ENCODE assay signal across 8 mouse cellular contexts in the genomic region with DNA sequence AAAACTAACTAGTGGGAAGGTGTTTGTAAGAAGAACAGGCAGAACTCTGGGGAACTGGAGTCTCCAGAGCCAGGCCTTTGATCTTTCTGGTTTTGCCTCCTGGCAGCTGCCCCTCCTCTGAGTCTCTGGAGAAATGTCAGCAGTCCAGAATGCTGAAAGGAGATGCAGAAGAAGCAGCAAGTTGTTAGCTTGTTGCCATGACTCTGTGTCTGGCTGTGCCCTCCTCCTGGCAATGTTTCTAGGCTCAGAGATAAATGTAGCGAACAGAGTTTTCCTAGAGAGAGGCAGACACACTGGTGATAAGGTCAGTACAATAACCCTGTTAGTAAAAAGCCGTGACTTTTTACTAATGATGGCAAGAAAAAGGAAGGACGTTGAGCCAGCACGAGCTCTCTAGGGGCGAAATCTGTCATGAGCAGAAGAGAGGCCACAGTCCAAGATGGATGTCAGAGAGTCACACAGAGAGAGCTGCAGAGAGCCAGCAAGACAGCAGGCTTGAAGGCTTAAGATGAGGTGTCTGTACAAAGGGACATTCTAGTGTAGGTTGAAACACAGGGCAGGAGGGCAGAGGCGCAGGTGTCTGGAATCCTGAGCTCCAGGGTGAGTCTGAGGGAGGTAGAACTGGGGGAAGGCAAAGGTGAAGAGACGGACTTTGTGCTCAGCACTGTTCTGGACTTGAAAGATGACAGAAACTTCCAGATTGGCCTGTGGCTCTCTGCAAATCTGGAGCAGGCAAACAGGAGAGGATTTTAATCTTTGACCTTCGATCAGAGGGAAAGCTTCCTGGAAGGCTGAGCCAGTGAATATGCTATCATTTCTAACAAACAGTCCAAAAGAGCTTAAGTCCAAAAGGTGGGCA.
A peak's percentile ranks its signal among the peaks of the same experiment; 100 is the strongest.
DNase-seq lines count a peak whose midpoint lies in the region; ATAC-seq lines count a peak whose summit lies in the region.

No protein-coding gene starts in this region.

- no peak overlapping the region for H3K9ac ChIP-seq in kidney, embryonic 15.5 days

- 74% methylated on average over 8 of the region's 8 CpGs for WGBS in kidney, embryonic 15.5 days

- DNase-seq in cerebellum, postnatal 10 days, result peak; percentile 41 to 50
- DNase-seq in cerebellum, postnatal 36 days, result no peak
- DNase-seq in ovary, adult 18-20 months (ENCODE audit: low spot score), result peak; percentile 43
- no peak for DNase-seq in ovary, postnatal 10 days (ENCODE audit: low spot score)
- peak; percentile 84 for DNase-seq in yolk sac, embryonic 10.5 days (ENCODE audit: low spot score)
- no peak for DNase-seq in left cerebral cortex, postnatal 36 days (ENCODE audit: low spot score in 2 of 2)

- no peak overlapping the region for H3K4me2 ChIP-seq in kidney, embryonic 15.5 days

- ATAC-seq in kidney, embryonic 15.5 days (replicated peaks; ENCODE audit: low FRiP score), result peak; percentile 41; the same call in 1 of the 2 replicates
- ATAC-seq in erythroid progenitor cell, adult 5-6 weeks (replicated peaks; ENCODE audit: low FRiP score, poor library complexity, severe bottlenecking), result no peak

- intact Hi-C loops in left cerebral cortex, postnatal 36 days (cut with DNase I), result no loop called here

- no peaks in the 10 kb centered on the region for H3K27me3 ChIP-seq in kidney, embryonic 15.5 days

- no peak overlapping the region for H3K27ac ChIP-seq in kidney, embryonic 15.5 days

- H3K36me3 ChIP-seq in kidney, embryonic 15.5 days, result 0 out of 2 replicates have a peak, but pooled peaks cover 3% of the 10 kb centered on the region

- no peak overlapping the region for H3K4me3 ChIP-seq in kidney, embryonic 15.5 days (replicated peaks)

- H3K9me3 ChIP-seq in kidney, embryonic 15.5 days (replicated peaks), result no peaks in the 10 kb centered on the region

- peaks cover 20% of the 10 kb centered on the region for H3K4me1 ChIP-seq in kidney, embryonic 15.5 days

Comparison
In these comparisons a context has a peak if more than half of its experiments do, and no peak if none do; other contexts are left out.
1. DNase-seq: peak in cerebellum, postnatal 10 days (2 of 2), ovary, adult 18-20 months (single experiment) and yolk sac, embryonic 10.5 days (single experiment); none in cerebellum, postnatal 36 days (0 of 2), ovary, postnatal 10 days (single experiment) and left cerebral cortex, postnatal 36 days (0 of 2).